15 mouse cellular contexts compared by ENCODE assay signal in the genomic region with DNA sequence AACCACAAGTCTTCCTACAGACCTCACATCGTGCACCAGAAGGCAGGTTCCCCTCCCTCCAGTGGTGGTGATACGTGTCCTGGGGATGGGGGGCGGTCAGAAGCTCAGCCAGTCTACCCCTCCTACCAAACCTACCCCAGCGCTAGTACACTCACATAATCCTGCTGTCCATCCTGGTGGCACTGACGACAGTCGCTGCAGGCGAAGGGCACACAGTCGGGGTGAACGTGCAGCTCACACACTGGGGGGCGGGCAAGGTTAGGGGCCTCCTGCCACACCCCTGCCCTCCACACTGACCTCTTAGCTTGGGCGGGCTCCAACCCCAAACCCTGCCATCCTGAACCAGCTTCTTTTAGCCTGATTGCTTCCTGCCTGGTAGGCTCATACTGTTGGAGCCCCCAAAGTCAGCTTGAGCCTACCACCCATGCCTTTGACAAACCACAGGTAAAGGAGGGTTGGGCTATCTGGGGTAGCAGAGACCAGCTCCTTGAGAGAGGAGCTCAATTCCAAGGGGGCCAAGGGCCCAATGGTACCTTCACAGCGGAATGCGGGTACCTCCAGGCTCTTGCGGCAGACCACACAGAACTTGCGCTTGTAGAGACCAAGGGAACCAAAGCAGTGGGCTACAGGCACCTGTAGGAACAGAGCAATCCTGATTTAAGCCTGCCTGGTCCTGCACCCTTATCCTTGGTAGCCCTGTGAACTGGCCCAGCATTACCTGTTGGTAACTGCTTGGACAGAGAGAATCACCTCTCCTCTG.
"Had no signal": no experiment of that assay in that cellular context is flagged by ENCODE, and none has a peak within 500 bp of the region (broad histone marks: within the 10 kb centered on the region; RNA-seq: fewer than 3 reads in every experiment).

No protein-coding gene starts in this region.

- H3K27ac ChIP-seq: kidney, embryonic 15.5 days; limb, embryonic 10.5 days; limb, embryonic 13.5 days; liver, embryonic 13.5 days; macrophage; midbrain, embryonic 13.5 days; stomach, postnatal 0 days had no signal

- H3K4me3 ChIP-seq: kidney, embryonic 15.5 days; limb, embryonic 10.5 days; limb, embryonic 13.5 days; liver, embryonic 13.5 days; midbrain, embryonic 13.5 days had no signal

- DNase-seq: kidney, adult 11 months; kidney, adult 8-10 months; kidney, postnatal 10 days; kidney, postnatal 36 days; liver; liver, embryonic 13.5 days; lung, embryonic 14.5 days; thymus, adult 2 months; thymus, postnatal 14 days had no signal
